Comparison of ENCODE assay signal across 1 mouse cellular context in genomic region chr1:178368548-178369271, GRCm38 (mm10).
TF ChIP-seq lines count a peak whose summit lies in the region.

No protein-coding gene starts in this region.

TF ChIP-seq in MEL, 35 proteins besides CTCF, POLR2A, EP300 and RAD21 (continued from another document):
- TF ChIP-seq ZC3H11A (IDR thresholded peaks at IDR 0.05; ENCODE audit: low read depth, low read length), result no peak
- peak; percentile 79; the same call in 1 of the 2 replicates for TF ChIP-seq MAZ (IDR thresholded peaks at IDR 0.05; ENCODE audit: low read depth, low read length)
- TF ChIP-seq BHLHE40 (IDR thresholded peaks at IDR 0.05; ENCODE audit: borderline replicate concordance, low read depth, low read length), result peak; percentile 98
- peak; percentile 88 for TF ChIP-seq MAX (IDR thresholded peaks at IDR 0.05; ENCODE audit: low read length)
- no peak for TF ChIP-seq TBP (IDR thresholded peaks at IDR 0.05; ENCODE audit: low read depth, low read length)
- peak; percentile 18; the same call in 1 of the 2 replicates for TF ChIP-seq POLR2AphosphoS5 (IDR thresholded peaks at IDR 0.05; ENCODE audit: borderline replicate concordance, low read depth, low read length)
- TF ChIP-seq SMC3 (IDR thresholded peaks at IDR 0.05; ENCODE audit: low read depth, low read length), result no peak
- no peak for TF ChIP-seq CHD2 (IDR thresholded peaks at IDR 0.05; ENCODE audit: low read length)
- TF ChIP-seq MYC (IDR thresholded peaks at IDR 0.05; ENCODE audit: low read depth, low read length), result peak; percentile 81
- TF ChIP-seq USF2 (IDR thresholded peaks at IDR 0.05; ENCODE audit: borderline replicate concordance in 1 of 2, insufficient read depth in 1 of 2, low read depth in 1 of 2, low read length in 2 of 2), result peak in 1 of 2 experiments; percentile 72; a peak in 3 of 4 replicates
- TF ChIP-seq ZKSCAN1 (IDR thresholded peaks at IDR 0.05; ENCODE audit: low read depth, low read length), result no peak
- TF ChIP-seq TAL1 (IDR thresholded peaks at IDR 0.05; ENCODE audit: low read length), result no peak
- TF ChIP-seq MXI1 (IDR thresholded peaks at IDR 0.05; ENCODE audit: low read depth, low read length), result peak; percentile 95
- no peak for TF ChIP-seq MAFK (IDR thresholded peaks at IDR 0.05; ENCODE audit: borderline replicate concordance, low read depth, low read length)
